Mouse (Mus musculus): ENCODE data around the gene Orai1. TPM values are rescaled to one million over a fixed set of nuclear protein-coding genes. Genes with fewer than 3 reads are reported as not detected.
"Not testable (repeated sequence)": the region's sequence is repeated elsewhere in the genome, so short reads cannot be mapped to it uniquely, and the experiment has no call there.

Orai1 gene
- total and polyA plus RNA-seq, 2 experiments from 2014 or later: 14.8 to 24.0 TPM

DNA sequence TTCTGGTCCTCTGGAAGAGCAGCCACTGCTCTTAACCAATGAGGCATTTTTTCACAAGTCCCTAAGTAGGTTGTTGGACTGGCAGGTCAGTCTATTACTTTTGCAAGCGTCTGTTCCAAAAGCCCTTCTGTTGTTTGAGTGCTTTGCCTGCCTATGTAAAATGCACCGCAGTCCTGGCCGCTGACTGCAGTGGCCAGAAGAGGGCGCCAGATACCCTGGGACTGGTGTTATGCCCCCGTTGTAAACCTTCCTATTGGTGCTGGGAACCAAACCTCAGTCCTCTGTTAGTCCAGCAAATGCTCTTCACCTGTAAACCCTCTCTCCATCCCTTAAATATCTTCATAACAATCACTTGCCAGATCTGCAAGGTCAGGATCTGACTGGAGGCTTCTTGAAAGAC lies 36.9 kb downstream of the Orai1 start:
- no peaks in the 10 kb centered on the region for H3K9me3 ChIP-seq (ENCODE audit: low read length)
- H3K27ac ChIP-seq (ENCODE audit: low read depth, low read length): no peak overlapping the region
- no peaks in the 10 kb centered on the region for H3K36me3 ChIP-seq (ENCODE audit: insufficient read depth, low read length)
- no peaks in the 10 kb centered on the region for H3K27me3 ChIP-seq (ENCODE audit: insufficient read depth, low read length)
- H3K9ac ChIP-seq (replicated peaks; ENCODE audit: low read length, poor library complexity, severe bottlenecking): no peak overlapping the region
- WGBS: 81% methylated on average over 5 of the region's 5 CpGs
- ATAC-seq (ENCODE audit: low FRiP score) (no peak), DNase-seq (ENCODE audit: low spot score) (no peak)
- H3K4me1 ChIP-seq (ENCODE audit: insufficient read depth, low read length): no peaks in the 10 kb centered on the region
- H3K4me3 ChIP-seq (ENCODE audit: low read depth, low read length): no peak overlapping the region
- 0 out of 2 replicates have a peak, but pooled peaks have one; percentile 19 for TF ChIP-seq CTCF (IDR thresholded peaks at IDR 0.05)
- H3K4me2 ChIP-seq (ENCODE audit: low read depth, low read length, poor library complexity, severe bottlenecking): no peak overlapping the region

GRCm38 (mm10) chr5:123057366-123058250 lies 42.7 kb downstream of the Orai1 start:
- ATAC-seq (ENCODE audit: low FRiP score): peak; percentile 97
- DNase-seq (ENCODE audit: low spot score): peak; percentile 99
- TF ChIP-seq CTCF (IDR thresholded peaks at IDR 0.05): peak; percentile 69
- Histone ChIP-seq H3K9me3 (ENCODE audit: low read length) (no peaks in the 10 kb centered on the region), H3K4me3 (ENCODE audit: low read depth, low read length) (peak overlapping the region; percentile 32), H3K27me3 (ENCODE audit: insufficient read depth, low read length) (no peaks in the 10 kb centered on the region), H3K27ac (ENCODE audit: low read depth, low read length) (peak overlapping the region; percentile 63; the same call in 1 of the 2 replicates), H3K4me2 (ENCODE audit: low read depth, low read length, poor library complexity, severe bottlenecking) (peak overlapping the region; percentile 43), H3K4me1 (ENCODE audit: insufficient read depth, low read length) (no peaks in the 10 kb centered on the region), H3K9ac (replicated peaks; ENCODE audit: low read length, poor library complexity, severe bottlenecking) (no peak overlapping the region), H3K36me3 (ENCODE audit: insufficient read depth, low read length) (no peaks in the 10 kb centered on the region)
- WGBS: 8% methylated on average over 48 of the region's 48 CpGs

DNA sequence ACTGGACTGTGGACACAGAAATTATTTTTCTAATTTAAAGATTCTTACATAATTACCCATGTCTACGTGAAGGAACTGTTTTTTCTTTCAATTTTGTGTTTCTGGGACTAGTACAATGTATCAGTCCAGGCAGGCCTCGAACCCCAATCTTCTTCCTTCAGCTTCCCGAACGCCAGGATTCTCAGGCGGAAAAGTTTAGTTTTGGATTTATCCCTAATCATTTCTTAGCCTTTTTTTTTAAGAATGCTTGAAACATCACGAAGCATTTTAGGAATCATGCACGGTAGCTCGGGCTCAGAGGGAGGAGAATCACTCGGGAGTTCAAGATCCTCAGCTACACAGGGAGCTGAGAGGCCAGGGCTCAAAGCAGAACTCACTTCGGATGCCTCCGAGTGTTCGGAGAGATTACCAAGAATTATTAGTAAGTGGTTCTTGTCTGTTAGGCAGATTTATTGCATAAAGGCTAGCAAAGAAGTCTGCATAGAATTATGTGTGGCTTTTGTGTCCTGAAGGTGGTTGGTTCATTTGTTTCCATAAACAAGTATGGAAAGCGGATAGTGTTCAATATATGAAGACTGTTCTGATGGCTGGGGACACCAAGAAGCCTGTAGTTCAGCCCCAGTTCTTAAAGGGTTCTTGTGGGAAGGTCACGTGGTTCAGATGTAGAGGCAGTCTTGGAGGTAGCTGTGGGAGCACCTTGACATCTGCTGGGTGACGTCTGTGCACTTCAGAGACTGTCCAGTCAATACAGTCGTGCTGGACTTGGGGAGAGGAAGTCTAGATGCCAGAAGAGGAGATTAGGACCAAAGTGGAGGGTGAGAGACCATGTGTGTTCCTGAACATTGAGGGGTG lies 43.6 kb downstream of the Orai1 start:
- no peaks in the 10 kb centered on the region for H3K4me1 ChIP-seq (ENCODE audit: insufficient read depth, low read length)

DNA sequence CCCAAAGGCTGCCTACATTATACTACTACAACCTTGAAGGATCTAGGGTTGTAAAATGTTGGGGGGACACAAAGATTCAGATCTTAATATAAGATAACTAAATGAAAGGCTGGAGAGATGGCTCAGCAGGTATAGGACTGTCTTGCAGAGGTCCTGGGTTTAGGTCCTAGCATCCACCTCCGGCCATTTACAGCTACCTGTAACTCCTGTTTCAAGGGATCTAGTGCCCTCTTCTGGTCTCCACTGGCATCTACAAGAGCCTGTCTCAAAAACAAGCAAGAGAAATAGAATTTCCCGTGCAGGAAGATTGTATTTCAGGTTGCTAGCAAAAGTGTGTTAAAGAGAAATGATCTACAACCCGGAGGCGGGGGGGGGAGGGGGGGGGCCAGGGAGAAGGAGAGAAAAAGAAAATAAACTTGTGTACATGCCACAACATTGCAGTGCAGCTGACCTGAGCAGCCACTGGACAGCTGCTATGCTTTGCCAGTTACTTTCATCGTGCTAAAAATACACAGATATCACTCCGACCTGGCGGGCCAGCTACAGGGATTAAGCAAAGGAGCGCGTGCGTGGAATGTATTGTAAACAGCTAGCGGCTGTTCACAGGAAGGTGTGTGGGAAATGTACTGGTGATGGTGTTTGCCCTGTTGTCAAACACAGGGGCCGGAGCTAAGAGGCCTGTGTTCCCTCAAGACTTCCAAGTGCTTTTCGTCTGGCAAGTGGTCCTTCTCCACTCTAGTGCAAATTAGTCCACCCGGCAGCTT lies 45.1 kb downstream of the Orai1 start:
- DNase-seq (ENCODE audit: low spot score) (peak; percentile 43), ATAC-seq (ENCODE audit: low FRiP score) (no peak)
- Histone ChIP-seq H3K27ac (ENCODE audit: low read depth, low read length) (no peak overlapping the region), H3K36me3 (ENCODE audit: insufficient read depth, low read length) (no peaks in the 10 kb centered on the region), H3K4me1 (ENCODE audit: insufficient read depth, low read length) (no peaks in the 10 kb centered on the region), H3K9me3 (ENCODE audit: low read length) (no peaks in the 10 kb centered on the region), H3K27me3 (ENCODE audit: insufficient read depth, low read length) (no peaks in the 10 kb centered on the region), H3K4me3 (ENCODE audit: low read depth, low read length) (no peak overlapping the region), H3K9ac (replicated peaks; ENCODE audit: low read length, poor library complexity, severe bottlenecking) (no peak overlapping the region), H3K4me2 (ENCODE audit: low read depth, low read length, poor library complexity, severe bottlenecking) (no peak overlapping the region)
- peak; percentile 66 for TF ChIP-seq CTCF (IDR thresholded peaks at IDR 0.05)
- 38% methylated on average over 14 of the region's 14 CpGs for whole genome bisulfite sequencing

More for the DNA sequence above, 43.6 kb downstream of the Orai1 start:
- peak overlapping the region; percentile 32 for H3K4me3 ChIP-seq (ENCODE audit: low read depth, low read length)
- 44% methylated on average over 16 of the region's 16 CpGs for WGBS
- ATAC-seq (ENCODE audit: low FRiP score) (no peak), DNase-seq (ENCODE audit: low spot score) (no peak)
- no peak for TF ChIP-seq CTCF (IDR thresholded peaks at IDR 0.05)
- no peaks in the 10 kb centered on the region for H3K27me3 ChIP-seq (ENCODE audit: insufficient read depth, low read length)
- H3K9me3 ChIP-seq (ENCODE audit: low read length): no peaks in the 10 kb centered on the region
- peak overlapping the region; percentile 43 for H3K4me2 ChIP-seq (ENCODE audit: low read depth, low read length, poor library complexity, severe bottlenecking)
- H3K36me3 ChIP-seq (ENCODE audit: insufficient read depth, low read length): no peaks in the 10 kb centered on the region
- H3K9ac ChIP-seq (replicated peaks; ENCODE audit: low read length, poor library complexity, severe bottlenecking): no peak overlapping the region; the same call in 1 of the 2 replicates
- peak overlapping the region; percentile 12; the same call in 1 of the 2 replicates for H3K27ac ChIP-seq (ENCODE audit: low read depth, low read length)

GRCm38 (mm10) chr5:123060706-123061401 lies 46.0 kb downstream of the Orai1 start:
- Histone ChIP-seq H3K9ac (replicated peaks; ENCODE audit: low read length, poor library complexity, severe bottlenecking) (no peak overlapping the region), H3K4me1 (ENCODE audit: insufficient read depth, low read length) (no peaks in the 10 kb centered on the region), H3K4me3 (ENCODE audit: low read depth, low read length) (no peak overlapping the region), H3K4me2 (ENCODE audit: low read depth, low read length, poor library complexity, severe bottlenecking) (no peak overlapping the region), H3K27ac (ENCODE audit: low read depth, low read length) (no peak overlapping the region), H3K9me3 (ENCODE audit: low read length) (no peaks in the 10 kb centered on the region), H3K36me3 (ENCODE audit: insufficient read depth, low read length) (no peaks in the 10 kb centered on the region), H3K27me3 (ENCODE audit: insufficient read depth, low read length) (no peaks in the 10 kb centered on the region)
- DNase-seq (ENCODE audit: low spot score) (no peak), ATAC-seq (ENCODE audit: low FRiP score) (no peak)
- WGBS: 79% methylated on average over 9 of the region's 9 CpGs
- no peak for TF ChIP-seq CTCF (IDR thresholded peaks at IDR 0.05)

GRCm38 (mm10) chr5:123061402-123061749 lies 46.5 kb downstream of the Orai1 start:
- 82% methylated on average over 4 of the region's 6 CpGs for WGBS
- not testable (repeated sequence) for H3K27ac ChIP-seq (ENCODE audit: low read depth, low read length); DNase-seq (ENCODE audit: low spot score)

More at GRCm38 (mm10) chr5:123061402-123061749, 46.5 kb downstream of the Orai1 start:
- H3K4me3 ChIP-seq (ENCODE audit: low read depth, low read length); H3K4me2 ChIP-seq (ENCODE audit: low read depth, low read length, poor library complexity, severe bottlenecking); H3K36me3 ChIP-seq (ENCODE audit: insufficient read depth, low read length); H3K4me1 ChIP-seq (ENCODE audit: insufficient read depth, low read length); H3K9me3 ChIP-seq (ENCODE audit: low read length); H3K9ac ChIP-seq (replicated peaks; ENCODE audit: low read length, poor library complexity, severe bottlenecking); ATAC-seq (ENCODE audit: low FRiP score); H3K27me3 ChIP-seq (ENCODE audit: insufficient read depth, low read length): not testable (repeated sequence)
